Mouse (Mus musculus): ENCODE measurements around the gene Olfr1008.
"Not testable (repeated sequence)": the region's sequence is repeated elsewhere in the genome, so short reads cannot be mapped to it uniquely, and the experiment has no call there.

GRCm38 (mm10) chr2:85664355-85664754, 24.9 kb upstream of the Olfr1008 start, which contains the start of gene Olfr154:
- not testable (repeated sequence) for TF ChIP-seq CTCF (IDR thresholded peaks at IDR 0.05 in 2 of 3, conservative IDR thresholded peaks at IDR 0.05 in 1 of 3; ENCODE audit: control insufficient read depth in 1 of 3, insufficient read depth in 1 of 3, low read depth in 2 of 3, low read length in 3 of 3, poor library complexity in 1 of 3, severe bottlenecking in 1 of 3); ZNF384 (IDR thresholded peaks at IDR 0.05; ENCODE audit: low read depth, low read length); POLR2A (IDR thresholded peaks at IDR 0.05; ENCODE audit: control insufficient read depth in 1 of 2, insufficient read depth in 1 of 2, low read depth in 1 of 2, low read length in 2 of 2, poor library complexity in 1 of 2); JUND (IDR thresholded peaks at IDR 0.05; ENCODE audit: low read depth, low read length); CHD2 (IDR thresholded peaks at IDR 0.05; ENCODE audit: low read length)
